In the genomic region with DNA sequence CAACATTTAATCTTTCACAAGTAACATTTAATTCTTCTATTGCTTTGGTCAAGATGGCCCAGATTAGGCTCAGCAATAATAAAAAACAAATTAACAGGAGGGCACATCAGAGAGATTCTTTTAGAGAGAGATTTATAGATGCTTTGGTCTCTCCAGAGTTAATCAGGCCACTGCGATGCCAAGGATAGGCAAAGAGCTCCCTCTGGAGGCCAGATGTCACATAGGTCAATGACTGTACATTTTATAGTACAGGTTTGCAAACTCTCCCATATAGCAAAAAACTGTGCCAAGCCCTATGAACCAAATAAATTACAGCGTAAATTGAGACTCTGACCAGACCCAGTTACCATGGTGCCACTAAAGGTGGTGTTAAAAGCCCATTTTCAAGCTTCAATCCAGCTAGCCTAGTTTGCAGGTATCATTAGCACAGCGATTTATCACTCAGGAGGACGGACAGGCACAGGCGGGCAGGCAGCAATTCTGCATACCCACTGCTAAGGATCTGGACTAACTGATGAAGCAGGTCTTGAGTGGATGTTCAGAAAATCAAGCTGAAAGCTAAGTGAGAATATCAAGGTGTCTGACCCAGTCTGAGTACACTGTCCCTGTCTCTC, we compare ENCODE assay signal across 8 mouse cellular contexts. TPM values are rescaled to one million over a fixed set of nuclear protein-coding genes. Genes with fewer than 3 reads are reported as not detected.
DNase-seq lines count a peak whose midpoint lies in the region; ATAC-seq and TF ChIP-seq lines count a peak whose summit lies in the region.

No protein-coding gene starts in this region.

- H3K4me3 ChIP-seq in forebrain, embryonic 12.5 days (replicated peaks): no peak overlapping the region
- no peak overlapping the region for H3K4me3 ChIP-seq in hindbrain, embryonic 11.5 days (ENCODE audit: low read depth, low read length)
- H3K4me3 ChIP-seq in lung, postnatal 0 days (ENCODE audit: low read depth, low read length): no peak overlapping the region

- H3K4me2 ChIP-seq in forebrain, embryonic 12.5 days: no peak overlapping the region
- no peak overlapping the region for H3K4me2 ChIP-seq in hindbrain, embryonic 11.5 days (replicated peaks; ENCODE audit: low read depth, low read length)
- no peak overlapping the region for H3K4me2 ChIP-seq in lung, postnatal 0 days (replicated peaks; ENCODE audit: low read depth, low read length)

- no peaks in the 10 kb centered on the region for H3K9me3 ChIP-seq in forebrain, embryonic 12.5 days
- no peaks in the 10 kb centered on the region for H3K9me3 ChIP-seq in hindbrain, embryonic 11.5 days (ENCODE audit: control insufficient read depth, low read length)
- no peaks in the 10 kb centered on the region for H3K9me3 ChIP-seq in lung, postnatal 0 days (ENCODE audit: low read length)

- H3K4me1 ChIP-seq in forebrain, embryonic 12.5 days: no peaks in the 10 kb centered on the region
- no peaks in the 10 kb centered on the region for H3K4me1 ChIP-seq in hindbrain, embryonic 11.5 days (replicated peaks; ENCODE audit: control insufficient read depth, insufficient read depth, low read length)
- H3K4me1 ChIP-seq in lung, postnatal 0 days (ENCODE audit: insufficient read depth, low read depth, low read length): no peaks in the 10 kb centered on the region

- 58% methylated on average over 5 of the region's 5 CpGs for WGBS in forebrain, embryonic 12.5 days
- WGBS in hindbrain, embryonic 11.5 days: 58% methylated on average over 5 of the region's 5 CpGs
- 54% methylated on average over 5 of the region's 5 CpGs for WGBS in lung, postnatal 0 days

- H3K27ac ChIP-seq in forebrain, embryonic 12.5 days: no peak overlapping the region
- no peak overlapping the region for H3K27ac ChIP-seq in hindbrain, embryonic 11.5 days (ENCODE audit: low read depth, low read length)
- H3K27ac ChIP-seq in lung, postnatal 0 days (ENCODE audit: low read length): no peak overlapping the region

- TF ChIP-seq EP300 in lung, postnatal 0 days (IDR thresholded peaks at IDR 0.05): no peak

- no peak overlapping the region for H3K9ac ChIP-seq in forebrain, embryonic 12.5 days
- H3K9ac ChIP-seq in hindbrain, embryonic 11.5 days (ENCODE audit: low read depth, low read length): no peak overlapping the region
- H3K9ac ChIP-seq in lung, postnatal 0 days (replicated peaks; ENCODE audit: low read depth): no peak overlapping the region

- peak; percentile 76 for ATAC-seq in forebrain, embryonic 12.5 days (ENCODE audit: low FRiP score)
- peak; percentile 75 for ATAC-seq in hindbrain, embryonic 11.5 days (ENCODE audit: low FRiP score)
- ATAC-seq in lung, postnatal 0 days: peak; percentile 60; the same call in 1 of the 2 replicates

- no peaks in the 10 kb centered on the region for H3K27me3 ChIP-seq in forebrain, embryonic 12.5 days
- no peaks in the 10 kb centered on the region for H3K27me3 ChIP-seq in hindbrain, embryonic 11.5 days (ENCODE audit: control insufficient read depth, insufficient read depth, low read length)
- no peaks in the 10 kb centered on the region for H3K27me3 ChIP-seq in lung, postnatal 0 days (replicated peaks; ENCODE audit: insufficient read depth, low read length)

- peak; percentile 50 for DNase-seq in ES-CJ7 (ENCODE audit: low read depth, low spot score)
- DNase-seq in brain, embryonic 18.5 days (ENCODE audit: low read depth, low spot score): peak; percentile 34
- peak; percentile 77 for DNase-seq in hindbrain, embryonic 11.5 days (ENCODE audit: low spot score)
- DNase-seq in layer of hippocampus, adult 9-10 months (ENCODE audit: low spot score): peak; percentile 64
- DNase-seq in lung, postnatal 0 days (ENCODE audit: low spot score): peak; percentile 83
- peak; percentile 50 for DNase-seq in ovary, postnatal 36 days (ENCODE audit: low spot score)
- DNase-seq in thymus, postnatal 10 days (ENCODE audit: low spot score in 2 of 2): peak; percentile 25 to 65

- TF ChIP-seq CTCF in lung, postnatal 0 days (IDR thresholded peaks at IDR 0.05): peak; percentile 91

- no peaks in the 10 kb centered on the region for H3K36me3 ChIP-seq in forebrain, embryonic 12.5 days (replicated peaks)
- H3K36me3 ChIP-seq in hindbrain, embryonic 11.5 days (ENCODE audit: control insufficient read depth, insufficient read depth, low read length): no peaks in the 10 kb centered on the region
- H3K36me3 ChIP-seq in lung, postnatal 0 days (ENCODE audit: insufficient read depth, low read length): no peaks in the 10 kb centered on the region

RNA-seq across cellular contexts. Expression of gene Gcsam, which starts 20.3 kb away (rescaled TPM):
- polyA plus RNA-seq in forebrain, embryonic 12.5 days (2016; fragmentation: Nextera tagmentation; extraction: Ambion mirVana): not detected in 2 replicates
- 0.07 and 0.34 TPM in 2 replicates for polyA plus RNA-seq in hindbrain, embryonic 11.5 days (2014; fragmentation: Nextera tagmentation; extraction: Ambion mirVana)
- 0.10 and 0.26 TPM in 2 replicates for polyA plus RNA-seq in lung, postnatal 0 days (2015; fragmentation: Nextera tagmentation; extraction: Ambion mirVana)

RNA-seq across cellular contexts. Expression of gene BC016579, which starts 23.4 kb away (rescaled TPM):
- polyA plus RNA-seq in forebrain, embryonic 12.5 days (2016; fragmentation: Nextera tagmentation; extraction: Ambion mirVana): 0.11 and 0.18 TPM in 2 replicates
- 0.15 and 0.28 TPM in 2 replicates for polyA plus RNA-seq in hindbrain, embryonic 11.5 days (2014; fragmentation: Nextera tagmentation; extraction: Ambion mirVana)
- 0.30 and 0.31 TPM in 2 replicates for polyA plus RNA-seq in lung, postnatal 0 days (2015; fragmentation: Nextera tagmentation; extraction: Ambion mirVana)
